Mouse (Mus musculus) gastrocnemius, postnatal 14 days (tissue): ENCODE data around the gene Aldh18a1. TPM values are rescaled to one million over a fixed set of nuclear protein-coding genes. Genes with fewer than 3 reads are reported as not detected.
"Not testable (repeated sequence)": the region's sequence is repeated elsewhere in the genome, so short reads cannot be mapped to it uniquely, and the experiment has no call there.

ENCODE experiments used
- DNase-seq: peaks from one replicate; pipeline ENCODE4 v3.0.0; 2021; ENCODE audit warnings: mixed read lengths
- intact Hi-C: fragments of 180-260 bp; cut with DNase I; formaldehyde crosslinking; loops from one replicate; pipeline ENCODE4 v1.15.1; 2025; ENCODE audit warnings: low total_unique reads
- long read RNA-seq, 2 experiments: library from polyadenylated mRNA; stranded (forward); transcript quantifications; one replicate each; pipeline ENCODE4 v2.0.0; 2021
- total RNA-seq, 2 experiments: library from RNA; stranded (reverse); gene quantifications; 2 replicates each; pipeline ENCODE4 v1.2.3; 2021

The Aldh18a1 gene
- total RNA-seq = 10 to 100 TPM in 1 of 2 experiments, 1 to 10 TPM in 1; 7.9 to 12.0 TPM
- long read RNA-seq, experiment 1, transcript Aldh18a1-207 (19 exons, 3,427 nt) = minor isoform, 5 of 14 reads
- long read RNA-seq, experiment 1, transcript Aldh18a1-201 (19 exons, 3,527 nt) = major isoform, 8 of 14 reads
- long read RNA-seq, experiment 1, partial matches to known transcripts = 1 of 14 reads
- long read RNA-seq, experiment 1, other reads (novel, unspliced or antisense) = 0 of 14 reads
- long read RNA-seq, experiment 2, transcript Aldh18a1-201 (19 exons, 3,527 nt) = major isoform, 7 of 10 reads
- long read RNA-seq, experiment 2, partial matches to known transcripts = 2 of 10 reads
- long read RNA-seq, experiment 2, other reads (novel, unspliced or antisense) = 0 of 10 reads

GRCm38 (mm10) chr19:40588293-40588654 lies at the start of gene Aldh18a1:
Gene Aldh18a1, minus strand, starts transcription at chr19:40588463.
- peak; percentile 92 for DNase-seq
- intact Hi-C loops = no loop called here

- intact Hi-C loops = no loop called here
- no peak for DNase-seq
Measured at GRCm38 (mm10) chr19:40637601-40638000, 49.3 kb upstream of the Aldh18a1 start.

- intact Hi-C loops = no loop called here
Measured at GRCm38 (mm10) chr19:40637091-40637490, 48.8 kb upstream of the Aldh18a1 start.

GRCm38 (mm10) chr19:40633144-40633543 lies 44.9 kb upstream of the Aldh18a1 start:
- no peak for DNase-seq
- intact Hi-C loops = no loop called here

More at GRCm38 (mm10) chr19:40637091-40637490, 48.8 kb upstream of the Aldh18a1 start:
- peak; percentile 9 for DNase-seq

GRCm38 (mm10) chr19:40632668-40633067 lies 44.4 kb upstream of the Aldh18a1 start:
- intact Hi-C loops = no loop called here

GRCm38 (mm10) chr19:40632193-40632592 lies 43.9 kb upstream of the Aldh18a1 start:
- no peak for DNase-seq
- intact Hi-C loops = no loop called here

More at GRCm38 (mm10) chr19:40632668-40633067, 44.4 kb upstream of the Aldh18a1 start:
- DNase-seq = no peak

GRCm38 (mm10) chr19:40630606-40631005 lies 42.3 kb upstream of the Aldh18a1 start:
- no peak for DNase-seq
- intact Hi-C loops = no loop called here

GRCm38 (mm10) chr19:40630096-40630495 lies 41.8 kb upstream of the Aldh18a1 start:
- intact Hi-C loops = no loop called here

GRCm38 (mm10) chr19:40628950-40629349 lies 40.7 kb upstream of the Aldh18a1 start:
- intact Hi-C loops = no loop called here
- no peak for DNase-seq

More at GRCm38 (mm10) chr19:40630096-40630495, 41.8 kb upstream of the Aldh18a1 start:
- DNase-seq = no peak

GRCm38 (mm10) chr19:40625935-40626334 lies 37.7 kb upstream of the Aldh18a1 start:
- DNase-seq = no peak
- intact Hi-C loops = no loop called here

- intact Hi-C loops, DNase-seq: not testable (repeated sequence)
Measured at GRCm38 (mm10) chr19:40621616-40622015, 33.4 kb upstream of the Aldh18a1 start.

GRCm38 (mm10) chr19:40616021-40616420 lies 27.8 kb upstream of the Aldh18a1 start:
- intact Hi-C loops = no loop called here

GRCm38 (mm10) chr19:40614811-40615210 lies 26.5 kb upstream of the Aldh18a1 start:
- intact Hi-C loops = no loop called here
- no peak for DNase-seq

More at GRCm38 (mm10) chr19:40616021-40616420, 27.8 kb upstream of the Aldh18a1 start:
- DNase-seq = no peak

GRCm38 (mm10) chr19:40611830-40612506 lies 23.7 kb upstream of the Aldh18a1 start, which contains the start of the genes Tctn3 and Entpd1:
Gene Tctn3, minus strand, starts transcription at chr19:40612233.
Gene Entpd1, plus strand, starts transcription at chr19:40612366.
- intact Hi-C loops = loop anchor here (2.0 kb wide), 1 partner anchor 111 kb away; no protein-coding TSS in a partner anchor
- peak; percentile 98 for DNase-seq

- DNase-seq = no peak
- intact Hi-C loops = no loop called here
Measured at GRCm38 (mm10) chr19:40607676-40608075, 19.4 kb upstream of the Aldh18a1 start.

- DNase-seq = no peak
- intact Hi-C loops = no loop called here
Measured at GRCm38 (mm10) chr19:40605189-40605588, 16.9 kb upstream of the Aldh18a1 start.

- intact Hi-C loops = no loop called here
- no peak for DNase-seq
Measured at GRCm38 (mm10) chr19:40601870-40602269, 13.6 kb upstream of the Aldh18a1 start.

- DNase-seq, intact Hi-C loops: not testable (repeated sequence)
Measured at GRCm38 (mm10) chr19:40600846-40601245, 12.6 kb upstream of the Aldh18a1 start.

- no peak for DNase-seq
- intact Hi-C loops = no loop called here
Measured at GRCm38 (mm10) chr19:40595831-40596230, 7.6 kb upstream of the Aldh18a1 start.

GRCm38 (mm10) chr19:40595231-40595630 lies 7.0 kb upstream of the Aldh18a1 start:
- intact Hi-C loops = no loop called here
- DNase-seq = no peak

- no peak for DNase-seq
- intact Hi-C loops = no loop called here
Measured at GRCm38 (mm10) chr19:40589530-40589880, 1.2 kb upstream of the Aldh18a1 start.
